Mouse (Mus musculus) intestine, embryonic 14.5 days (tissue): ENCODE data around the gene 0610009B22Rik. TPM values are rescaled to one million over a fixed set of nuclear protein-coding genes. Genes with fewer than 3 reads are reported as not detected.

Experiments
- ATAC-seq: fragments of 200-750 bp; cut with Nextera tagmentation; replicated peaks from 2 replicates; pipeline ENCODE4 v1.8.0; 2017; ENCODE audit warnings: low read depth, moderate number of reproducible peaks, moderate TSS enrichment, moderate library complexity; ENCODE audit not compliant: low FRiP score, low TSS enrichment
- DNase-seq: peaks from one replicate; pipeline ENCODE4 v3.0.0-alpha.2; 2018; ENCODE audit warnings: low spot score
- H3K27ac ChIP-seq: fragments of 300-500 bp; sonication (generic); 2 replicates; pipeline ENCODE4 v1.5.1; 2014; ENCODE audit warnings: low read depth, mild to moderate bottlenecking, control low read depth
- H3K27me3 ChIP-seq: fragments of 300-500 bp; sonication (generic); replicated peaks from 2 replicates; pipeline ENCODE4 v1.6.1; 2014; ENCODE audit warnings: low read length, control low read depth; ENCODE audit not compliant: control insufficient read depth, insufficient read depth
- H3K36me3 ChIP-seq: fragments of 300-500 bp; sonication (generic); 2 replicates; pipeline ENCODE4 v1.6.1; 2014; ENCODE audit warnings: low read length, control low read depth; ENCODE audit not compliant: control insufficient read depth, insufficient read depth
- H3K4me1 ChIP-seq: fragments of 300-500 bp; sonication (generic); replicated peaks from 2 replicates; pipeline ENCODE4 v1.6.1; 2014; ENCODE audit warnings: low read length, control low read depth, mixed read lengths; ENCODE audit not compliant: control insufficient read depth, insufficient read depth
- H3K4me2 ChIP-seq: fragments of 300-500 bp; sonication (generic); 2 replicates; pipeline ENCODE4 v1.6.1; 2014; ENCODE audit warnings: low read length
- H3K4me3 ChIP-seq: fragments of 300-500 bp; sonication (generic); 2 replicates; pipeline ENCODE4 v1.5.1; 2014; ENCODE audit warnings: low read depth, low read length, control low read depth, mixed read lengths
- H3K9ac ChIP-seq: fragments of 300-500 bp; sonication (generic); 2 replicates; pipeline ENCODE4 v1.6.1; 2014; ENCODE audit warnings: mild to moderate bottlenecking, low read length
- H3K9me3 ChIP-seq: fragments of 300-500 bp; sonication (generic); 2 replicates; pipeline ENCODE4 v1.6.1; 2016; ENCODE audit warnings: low read length, control low read depth; ENCODE audit not compliant: control insufficient read depth
- WGBS: fragments of 180-500 bp; shearing (Covaris S2); extraction: QIAGEN DNeasy Blood & Tissue Kit; methylation state at CpG from one replicate; pipeline ENCODE4 v1.1.7; 2014; 5-methylcytosine and 5-hydroxymethylcytosine counted together
- polyA plus RNA-seq: library from polyadenylated mRNA; unstranded; fragments of >200 nt; fragmentation: Nextera tagmentation; extraction: Ambion mirVana; gene quantifications from 2 replicates; pipeline ENCODE4 v1.2.1, GENCODE M21; 2014

The 0610009B22Rik gene
- polyA plus RNA-seq, 1 experiment from 2014 or later = 86.6 TPM

DNA sequence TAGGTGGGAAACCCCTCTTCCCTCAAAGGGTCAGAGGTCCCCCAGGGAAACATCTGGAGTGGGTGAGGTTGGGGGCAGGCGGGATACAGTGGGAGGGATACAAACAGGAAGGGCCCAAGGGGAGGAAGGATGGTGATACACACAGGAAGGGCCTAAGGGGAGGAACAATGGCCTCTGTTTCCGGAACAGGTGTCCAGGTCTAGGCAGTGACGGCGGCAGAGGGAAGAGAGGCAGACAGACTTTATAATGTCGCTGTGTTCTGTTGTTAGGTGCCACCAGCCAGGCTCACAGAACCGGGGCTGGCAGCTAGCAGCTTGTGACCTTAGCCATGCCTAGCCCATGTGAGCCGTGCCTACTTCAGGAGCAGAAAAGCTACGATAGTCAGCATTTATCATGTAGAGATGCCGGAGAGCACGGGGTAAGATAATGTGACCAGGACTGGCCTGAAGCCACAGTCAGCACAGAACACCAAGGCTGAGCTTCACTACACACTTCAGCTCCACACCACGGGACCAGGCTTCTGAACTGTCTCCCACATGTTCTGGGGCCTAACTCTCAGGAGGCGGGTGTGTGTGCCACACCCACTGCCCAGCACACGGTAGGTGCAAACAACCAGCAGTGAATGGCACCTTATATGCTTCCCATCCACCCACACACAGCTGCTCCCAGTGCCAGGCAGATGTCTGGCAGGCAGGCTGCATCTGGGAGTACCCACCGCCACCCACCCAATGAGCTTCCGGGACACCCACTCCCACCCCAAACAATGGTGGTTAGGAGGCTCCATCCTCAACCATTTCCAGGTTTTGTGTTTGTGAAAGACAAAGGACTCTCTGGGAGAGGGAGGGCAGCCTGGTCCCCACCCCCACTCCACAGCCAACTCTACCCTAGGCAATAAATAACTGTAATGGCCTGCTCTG lies 41.7 kb downstream of the 0610009B22Rik start:
- H3K4me1 ChIP-seq = peaks cover 19% of the 10 kb centered on the region; the same call in 1 of the 2 replicates
- peak overlapping the region; percentile 51; the same call in 1 of the 2 replicates for H3K27ac ChIP-seq
- no peak overlapping the region for H3K9ac ChIP-seq
- ATAC-seq (no peak), DNase-seq (no peak)
- H3K27me3 ChIP-seq = no peaks in the 10 kb centered on the region
- no peak overlapping the region for H3K4me3 ChIP-seq
- H3K9me3 ChIP-seq = no peaks in the 10 kb centered on the region
- H3K4me2 ChIP-seq = peak overlapping the region; percentile 14; the same call in 1 of the 2 replicates
- peaks cover 27% of the 10 kb centered on the region; the same call in 1 of the 2 replicates for H3K36me3 ChIP-seq
- WGBS = 59% methylated on average over 15 of the region's 15 CpGs

- no peaks in the 10 kb centered on the region for H3K9me3 ChIP-seq
- peaks cover 27% of the 10 kb centered on the region; the same call in 1 of the 2 replicates for H3K36me3 ChIP-seq
- ATAC-seq (no peak), DNase-seq (no peak)
- 76% methylated on average over 7 of the region's 7 CpGs for WGBS
- H3K4me2 ChIP-seq = no peak overlapping the region
- no peak overlapping the region for H3K4me3 ChIP-seq
- no peak overlapping the region for H3K27ac ChIP-seq
- peaks cover 19% of the 10 kb centered on the region; the same call in 1 of the 2 replicates for H3K4me1 ChIP-seq
- H3K27me3 ChIP-seq = no peaks in the 10 kb centered on the region
- H3K9ac ChIP-seq = no peak overlapping the region
These were observed 42.4 kb downstream of the 0610009B22Rik start for GRCm38 (mm10) chr11:51646245-51646644.

- H3K4me3 ChIP-seq = no peak overlapping the region
- H3K9ac ChIP-seq = no peak overlapping the region
- H3K4me2 ChIP-seq = no peak overlapping the region
These were observed 43.4 kb downstream of the 0610009B22Rik start for GRCm38 (mm10) chr11:51645293-51645692.

DNA sequence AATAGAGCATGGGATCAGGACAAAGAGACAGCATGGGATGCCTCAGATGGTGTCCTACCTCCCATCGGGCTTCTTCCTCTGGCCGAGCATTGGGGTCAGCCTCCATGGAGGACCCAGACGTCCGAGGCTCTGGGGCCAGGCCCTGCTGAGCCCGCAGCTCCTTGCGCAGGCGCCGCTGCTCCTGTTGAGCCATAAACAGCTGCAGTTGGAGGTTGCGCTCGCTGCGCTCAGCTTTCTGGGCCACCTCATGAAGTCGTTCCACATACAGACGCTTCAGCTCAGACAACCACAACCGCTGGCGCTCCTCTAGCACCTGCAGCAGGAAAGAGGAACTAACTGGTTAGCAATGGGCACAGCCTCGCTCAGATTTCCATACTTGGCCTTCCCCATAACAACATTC lies 44.5 kb downstream of the 0610009B22Rik start:
- H3K4me1 ChIP-seq = peaks cover 14% of the 10 kb centered on the region; the same call in 1 of the 2 replicates

More at GRCm38 (mm10) chr11:51645293-51645692, 43.4 kb downstream of the 0610009B22Rik start:
- Histone ChIP-seq H3K27me3 (no peaks in the 10 kb centered on the region), H3K4me1 (peaks cover 19% of the 10 kb centered on the region; the same call in 1 of the 2 replicates), H3K27ac (no peak overlapping the region), H3K9me3 (no peaks in the 10 kb centered on the region), H3K36me3 (peaks cover 27% of the 10 kb centered on the region; the same call in 1 of the 2 replicates)
- DNase-seq = no peak
- no peak for ATAC-seq
- WGBS = 79% methylated on average over 13 of the region's 13 CpGs

GRCm38 (mm10) chr11:51643761-51644160 lies 44.9 kb downstream of the 0610009B22Rik start:
- H3K27me3 ChIP-seq = no peaks in the 10 kb centered on the region
- no peak for ATAC-seq
- no peaks in the 10 kb centered on the region for H3K9me3 ChIP-seq
- H3K4me2 ChIP-seq = no peak overlapping the region
- H3K9ac ChIP-seq = no peak overlapping the region
- H3K36me3 ChIP-seq = peaks cover 27% of the 10 kb centered on the region; the same call in 1 of the 2 replicates
- H3K27ac ChIP-seq = no peak overlapping the region
- DNase-seq = no peak
- peaks cover 10% of the 10 kb centered on the region; the same call in 1 of the 2 replicates for H3K4me1 ChIP-seq
- no peak overlapping the region for H3K4me3 ChIP-seq
- 55% methylated on average over 15 of the region's 15 CpGs for WGBS

More for the DNA sequence above, 44.5 kb downstream of the 0610009B22Rik start:
- no peak for ATAC-seq
- Histone ChIP-seq H3K36me3 (peaks cover 27% of the 10 kb centered on the region; the same call in 1 of the 2 replicates), H3K9me3 (no peaks in the 10 kb centered on the region), H3K9ac (no peak overlapping the region), H3K4me3 (no peak overlapping the region), H3K27me3 (no peaks in the 10 kb centered on the region), H3K27ac (no peak overlapping the region), H3K4me2 (no peak overlapping the region)
- no peak for DNase-seq
- WGBS = 77% methylated on average over 16 of the region's 16 CpGs

DNA sequence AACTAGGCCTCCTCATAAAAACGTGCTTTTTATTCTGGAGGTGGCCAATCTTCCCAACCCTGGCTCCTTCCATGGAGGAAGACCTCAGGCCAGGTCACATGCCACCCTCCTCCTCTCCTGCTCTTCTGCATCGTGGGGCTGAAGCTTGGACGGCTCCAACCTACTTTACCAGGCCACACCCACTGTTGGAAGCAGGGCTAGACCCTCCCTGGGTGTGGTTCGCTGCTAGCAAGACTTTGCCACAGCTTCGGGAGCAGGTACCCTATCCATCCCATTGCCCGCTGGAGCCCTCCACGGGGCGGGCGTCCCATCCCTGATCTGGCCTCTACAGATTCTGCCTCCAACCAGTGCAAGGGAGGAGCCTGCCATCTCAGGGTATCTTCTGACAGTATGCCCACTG lies 45.5 kb downstream of the 0610009B22Rik start:
- Histone ChIP-seq H3K9ac (no peak overlapping the region), H3K4me3 (no peak overlapping the region), H3K36me3 (peaks cover 27% of the 10 kb centered on the region; the same call in 1 of the 2 replicates), H3K27me3 (no peaks in the 10 kb centered on the region), H3K27ac (no peak overlapping the region), H3K4me1 (peaks cover 6% of the 10 kb centered on the region), H3K4me2 (no peak overlapping the region), H3K9me3 (no peaks in the 10 kb centered on the region)
- ATAC-seq (no peak), DNase-seq (no peak)
- 77% methylated on average over 9 of the region's 9 CpGs for WGBS

GRCm38 (mm10) chr11:51640748-51641147 lies 47.9 kb downstream of the 0610009B22Rik start:
- H3K27me3 ChIP-seq = no peaks in the 10 kb centered on the region
- peaks cover 8% of the 10 kb centered on the region for H3K4me1 ChIP-seq
- H3K9ac ChIP-seq = no peak overlapping the region
- peaks cover 27% of the 10 kb centered on the region; the same call in 1 of the 2 replicates for H3K36me3 ChIP-seq
- ATAC-seq = no peak
- 84% methylated on average over 7 of the region's 7 CpGs for WGBS
- no peak overlapping the region for H3K4me2 ChIP-seq
- H3K9me3 ChIP-seq = no peaks in the 10 kb centered on the region
- H3K4me3 ChIP-seq = no peak overlapping the region
- no peak for DNase-seq
- no peak overlapping the region for H3K27ac ChIP-seq

DNA sequence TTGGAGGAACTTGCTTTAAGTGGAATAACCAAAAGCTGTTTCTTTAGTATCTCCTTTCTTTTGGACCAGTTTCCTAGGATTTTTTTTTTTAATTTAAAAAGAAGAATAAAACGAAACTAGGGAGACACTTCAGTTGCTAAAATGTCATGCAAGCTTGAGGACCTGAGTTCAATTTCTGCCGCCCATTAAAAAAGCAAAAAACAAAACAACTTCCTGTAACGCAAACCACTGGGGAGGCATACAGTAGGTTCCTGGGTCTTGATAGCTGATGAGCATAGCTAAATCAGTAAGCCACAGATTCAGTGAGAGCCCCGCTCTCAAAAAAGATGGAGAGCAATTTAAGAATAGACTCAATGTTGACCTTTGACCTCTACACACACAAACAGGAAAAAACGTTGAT lies 50.2 kb downstream of the 0610009B22Rik start:
- Histone ChIP-seq H3K4me1 (peaks cover 13% of the 10 kb centered on the region), H3K9ac (no peak overlapping the region), H3K4me3 (no peak overlapping the region), H3K36me3 (peaks cover 6% of the 10 kb centered on the region; the same call in 1 of the 2 replicates), H3K27me3 (no peaks in the 10 kb centered on the region), H3K4me2 (peak overlapping the region; percentile 40), H3K9me3 (no peaks in the 10 kb centered on the region), H3K27ac (peak overlapping the region; percentile 29; the same call in 1 of the 2 replicates)
- no peak for ATAC-seq
- DNase-seq = no peak
- 69% methylated on average over 5 of the region's 5 CpGs for WGBS
